Mouse (Mus musculus): Measurements from ENCODE around the gene Mlxip. TPM values are rescaled to one million over a fixed set of nuclear protein-coding genes. Genes with fewer than 3 reads are reported as not detected.

Gene Mlxip
- polyA plus RNA-seq, 1 experiment from 2014 or later = 17.8 TPM

DNA sequence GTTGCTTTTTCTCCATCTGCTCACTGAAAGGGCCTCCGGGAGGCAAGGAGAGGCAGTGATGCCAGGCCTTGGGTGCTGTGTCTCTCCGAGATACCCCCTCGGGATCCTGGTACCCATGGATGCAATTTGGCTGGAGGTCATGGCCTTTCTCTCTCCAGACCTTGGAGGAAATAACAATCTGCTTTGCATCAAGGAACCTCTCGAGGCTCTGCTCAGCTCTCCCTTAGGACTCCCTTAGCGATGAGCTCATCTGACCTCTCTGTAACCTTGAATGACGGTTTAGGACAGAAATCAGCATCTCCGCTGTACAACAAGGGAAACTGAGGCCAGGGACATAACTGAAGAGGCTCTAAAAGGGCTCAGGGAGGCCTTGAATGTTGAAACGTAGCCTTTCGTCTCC is 15.9 kb upstream of the Mlxip start:
- H3K9ac ChIP-seq (ENCODE audit: low read depth, low read length) = no peak overlapping the region
- WGBS = 56% methylated on average over 9 of the region's 9 CpGs

DNA sequence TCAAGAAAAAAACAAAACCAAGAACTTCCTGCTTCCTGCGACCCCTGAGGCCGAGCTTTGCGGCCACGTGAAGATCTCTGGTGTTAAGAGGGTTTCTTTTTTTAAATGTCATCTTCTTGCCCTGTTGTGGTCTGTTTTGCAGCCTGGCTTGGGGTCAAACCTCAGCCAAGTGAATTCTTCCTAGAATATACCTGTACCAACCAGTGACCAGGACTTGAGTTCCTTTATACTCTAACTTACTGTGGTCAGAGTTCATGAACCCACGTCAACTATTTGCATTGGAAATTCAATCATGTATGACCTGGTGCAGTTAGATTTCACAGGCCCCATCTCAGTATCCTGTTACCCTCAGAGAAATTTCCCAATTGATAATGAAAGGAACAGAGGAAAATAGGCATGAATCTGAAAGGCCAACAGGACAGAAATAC is 15.1 kb upstream of the Mlxip start:
- Histone ChIP-seq H3K27ac (ENCODE audit: low read depth, low read length) (no peak overlapping the region), H3K4me2 (replicated peaks; ENCODE audit: low read depth) (no peak overlapping the region), H3K4me3 (ENCODE audit: low read depth, low read length) (no peak overlapping the region), H3K27me3 (replicated peaks; ENCODE audit: control insufficient read depth, insufficient read depth, low read length) (no peaks in the 10 kb centered on the region), H3K9me3 (ENCODE audit: control insufficient read depth) (no peaks in the 10 kb centered on the region), H3K36me3 (ENCODE audit: control insufficient read depth, insufficient read depth) (0 out of 2 replicates have a peak, but pooled peaks cover 4% of the 10 kb centered on the region), H3K9ac (ENCODE audit: low read depth, low read length) (no peak overlapping the region), H3K4me1 (replicated peaks; ENCODE audit: control insufficient read depth, insufficient read depth, low read length) (no peaks in the 10 kb centered on the region)
- TF ChIP-seq CTCF (IDR thresholded peaks at IDR 0.05; ENCODE audit: low read depth) = no peak
- WGBS = 65% methylated on average over 5 of the region's 5 CpGs
- no peak for ATAC-seq

More for the DNA sequence above, 15.9 kb upstream of the Mlxip start:
- no peak overlapping the region for H3K4me2 ChIP-seq (replicated peaks; ENCODE audit: low read depth)
- H3K9me3 ChIP-seq (ENCODE audit: control insufficient read depth) = no peaks in the 10 kb centered on the region
- no peak overlapping the region for H3K27ac ChIP-seq (ENCODE audit: low read depth, low read length)
- no peak for ATAC-seq
- 0 out of 2 replicates have a peak, but pooled peaks cover 4% of the 10 kb centered on the region for H3K36me3 ChIP-seq (ENCODE audit: control insufficient read depth, insufficient read depth)
- H3K4me1 ChIP-seq (replicated peaks; ENCODE audit: control insufficient read depth, insufficient read depth, low read length) = no peaks in the 10 kb centered on the region
- H3K4me3 ChIP-seq (ENCODE audit: low read depth, low read length) = no peak overlapping the region
- no peaks in the 10 kb centered on the region for H3K27me3 ChIP-seq (replicated peaks; ENCODE audit: control insufficient read depth, insufficient read depth, low read length)
- TF ChIP-seq CTCF (IDR thresholded peaks at IDR 0.05; ENCODE audit: low read depth) = no peak

DNA sequence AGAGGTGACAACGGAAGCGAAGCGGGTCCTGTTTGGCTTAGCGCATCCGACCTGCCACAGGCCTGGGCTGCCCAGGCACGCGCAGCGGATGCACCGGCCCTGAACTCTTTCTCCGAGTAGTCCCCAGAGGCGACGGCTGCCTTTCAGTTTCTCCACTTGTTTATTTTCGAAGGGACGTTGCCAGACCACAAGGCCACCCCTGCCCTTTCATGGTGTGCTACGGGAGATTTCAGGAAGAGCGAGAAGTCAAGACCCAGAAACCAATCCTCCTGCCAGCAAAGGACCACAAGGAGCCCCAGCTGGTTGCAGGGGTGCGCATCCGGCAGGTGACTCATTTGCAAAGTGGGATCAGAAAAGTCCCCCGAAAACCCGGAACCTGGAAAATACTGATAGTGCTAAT is 12.6 kb upstream of the Mlxip start:
- Histone ChIP-seq H3K4me2 (replicated peaks; ENCODE audit: low read depth) (0 out of 2 replicates have a peak overlapping the region, but pooled peaks have one; percentile 24), H3K9ac (ENCODE audit: low read depth, low read length) (no peak overlapping the region), H3K9me3 (ENCODE audit: control insufficient read depth) (no peaks in the 10 kb centered on the region), H3K36me3 (ENCODE audit: control insufficient read depth, insufficient read depth) (no peaks in the 10 kb centered on the region), H3K4me1 (replicated peaks; ENCODE audit: control insufficient read depth, insufficient read depth, low read length) (no peaks in the 10 kb centered on the region), H3K27ac (ENCODE audit: low read depth, low read length) (no peak overlapping the region), H3K27me3 (replicated peaks; ENCODE audit: control insufficient read depth, insufficient read depth, low read length) (no peaks in the 10 kb centered on the region), H3K4me3 (ENCODE audit: low read depth, low read length) (no peak overlapping the region)
- ATAC-seq = no peak
- TF ChIP-seq CTCF (IDR thresholded peaks at IDR 0.05; ENCODE audit: low read depth) = no peak
- WGBS = 22% methylated on average over 20 of the region's 20 CpGs

DNA sequence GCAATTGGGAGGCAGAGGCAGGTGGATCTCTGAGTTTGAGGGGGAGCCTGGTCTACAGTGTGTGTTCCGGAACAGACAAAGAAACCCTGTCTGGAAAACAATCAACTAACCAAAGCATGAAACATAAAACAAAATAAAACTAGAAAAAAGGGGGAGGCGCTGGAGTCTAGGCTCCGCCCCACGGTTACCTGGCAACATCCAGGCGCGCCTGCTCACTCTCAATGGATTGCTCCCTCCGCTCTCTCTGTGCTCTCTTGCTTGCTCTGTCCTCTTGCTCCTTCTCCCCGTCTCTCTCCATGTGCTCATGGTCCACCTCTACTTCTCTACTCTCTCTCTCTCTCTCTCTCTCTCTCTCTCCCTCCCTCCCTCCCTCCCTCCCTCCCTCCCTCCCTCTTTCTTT is 11.9 kb upstream of the Mlxip start:
- WGBS = 83% methylated on average over 8 of the region's 8 CpGs
- Histone ChIP-seq H3K27ac (ENCODE audit: low read depth, low read length) (no peak overlapping the region), H3K27me3 (replicated peaks; ENCODE audit: control insufficient read depth, insufficient read depth, low read length) (no peaks in the 10 kb centered on the region)

DNA sequence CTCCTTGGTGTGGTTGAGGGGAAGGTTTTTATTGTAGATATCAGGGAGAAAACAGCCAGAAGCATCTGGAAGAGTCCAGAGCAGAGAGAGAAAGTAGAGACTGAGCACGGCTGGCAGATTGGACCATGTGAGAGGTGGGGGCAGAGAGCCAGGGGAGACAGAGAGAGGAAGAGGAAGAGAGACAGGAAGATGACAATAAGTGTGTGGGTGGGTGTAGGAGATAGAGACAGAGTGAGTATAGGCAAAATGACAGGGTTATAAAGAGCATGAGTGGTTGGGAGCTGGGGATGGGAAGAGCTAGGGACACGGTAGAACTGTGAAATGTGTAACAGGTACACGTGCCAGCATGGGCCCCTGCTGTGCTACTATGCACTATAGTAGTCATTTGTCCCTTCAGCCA is 6.1 kb upstream of the Mlxip start:
- Histone ChIP-seq H3K4me2 (replicated peaks; ENCODE audit: low read depth) (no peak overlapping the region), H3K4me1 (replicated peaks; ENCODE audit: control insufficient read depth, insufficient read depth, low read length) (no peaks in the 10 kb centered on the region), H3K27ac (ENCODE audit: low read depth, low read length) (no peak overlapping the region), H3K9me3 (ENCODE audit: control insufficient read depth) (no peaks in the 10 kb centered on the region), H3K4me3 (ENCODE audit: low read depth, low read length) (no peak overlapping the region), H3K27me3 (replicated peaks; ENCODE audit: control insufficient read depth, insufficient read depth, low read length) (no peaks in the 10 kb centered on the region), H3K9ac (ENCODE audit: low read depth, low read length) (no peak overlapping the region), H3K36me3 (ENCODE audit: control insufficient read depth, insufficient read depth) (no peaks in the 10 kb centered on the region)
- no peak for ATAC-seq
- no peak for TF ChIP-seq CTCF (IDR thresholded peaks at IDR 0.05; ENCODE audit: low read depth)
- 33% methylated on average over 3 of the region's 3 CpGs for WGBS

More for the DNA sequence above, 11.9 kb upstream of the Mlxip start:
- Histone ChIP-seq H3K9ac (ENCODE audit: low read depth, low read length) (no peak overlapping the region), H3K4me2 (replicated peaks; ENCODE audit: low read depth) (no peak overlapping the region), H3K4me3 (ENCODE audit: low read depth, low read length) (no peak overlapping the region), H3K4me1 (replicated peaks; ENCODE audit: control insufficient read depth, insufficient read depth, low read length) (no peaks in the 10 kb centered on the region), H3K9me3 (ENCODE audit: control insufficient read depth) (no peaks in the 10 kb centered on the region), H3K36me3 (ENCODE audit: control insufficient read depth, insufficient read depth) (no peaks in the 10 kb centered on the region)
- ATAC-seq = no peak
- no peak for TF ChIP-seq CTCF (IDR thresholded peaks at IDR 0.05; ENCODE audit: low read depth)

DNA sequence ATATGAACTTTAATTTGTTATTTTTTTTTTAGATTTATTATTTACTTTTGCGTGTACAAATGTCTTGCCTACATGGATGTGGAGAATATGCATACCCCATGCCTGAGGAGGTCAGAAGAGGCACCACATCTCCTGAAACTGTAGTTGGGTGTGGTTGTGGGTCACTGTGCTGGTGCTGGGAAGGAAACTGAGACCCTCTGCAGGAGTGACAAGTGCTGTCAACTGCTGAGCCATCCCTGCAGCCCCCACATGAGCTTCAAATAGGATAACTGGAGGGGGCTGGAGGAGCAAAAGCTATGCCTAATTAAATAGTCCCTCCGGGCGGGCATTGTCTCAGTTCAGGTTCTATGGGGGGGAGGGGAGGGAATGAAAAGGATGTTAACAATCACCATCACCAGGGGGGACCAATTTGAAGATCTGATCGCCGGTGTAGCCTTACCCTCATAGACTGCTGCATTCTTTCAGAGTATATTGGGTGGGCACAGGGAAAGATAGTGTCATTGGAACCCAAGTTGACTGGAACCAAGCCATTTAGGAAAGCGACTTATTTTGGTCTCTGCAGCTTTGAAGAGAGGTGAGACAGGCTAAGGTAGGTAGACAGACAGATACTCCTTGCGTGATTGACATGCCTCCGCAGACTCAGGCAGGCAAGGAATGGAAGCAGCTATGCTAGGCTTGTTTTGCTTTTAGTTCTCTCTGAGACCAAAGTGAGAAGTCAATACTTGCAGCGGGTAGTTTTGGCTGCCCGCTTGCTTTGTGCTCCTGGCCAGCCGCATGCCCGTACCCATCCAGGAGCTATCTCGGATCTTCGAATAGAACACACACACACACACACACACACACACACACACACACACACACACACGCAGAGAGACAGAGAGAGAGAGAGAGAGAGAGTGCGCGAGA is 3.8 kb upstream of the Mlxip start:
- Histone ChIP-seq H3K36me3 (ENCODE audit: control insufficient read depth, insufficient read depth) (no peaks in the 10 kb centered on the region), H3K9ac (ENCODE audit: low read depth, low read length) (peak overlapping the region; percentile 40; the same call in 1 of the 2 replicates), H3K4me2 (replicated peaks; ENCODE audit: low read depth) (peak overlapping the region; percentile 57), H3K4me1 (replicated peaks; ENCODE audit: control insufficient read depth, insufficient read depth, low read length) (no peaks in the 10 kb centered on the region), H3K4me3 (ENCODE audit: low read depth, low read length) (peak overlapping the region; percentile 21), H3K9me3 (ENCODE audit: control insufficient read depth) (no peaks in the 10 kb centered on the region), H3K27me3 (replicated peaks; ENCODE audit: control insufficient read depth, insufficient read depth, low read length) (no peaks in the 10 kb centered on the region), H3K27ac (ENCODE audit: low read depth, low read length) (no peak overlapping the region)
- 14% methylated on average over 16 of the region's 17 CpGs for WGBS
- TF ChIP-seq CTCF (IDR thresholded peaks at IDR 0.05; ENCODE audit: low read depth) = no peak
- no peak for ATAC-seq

All from intestine, postnatal 0 days (tissue).